Mouse (Mus musculus) spleen, adult 2 months (tissue): ENCODE results near the gene Zmynd8. TPM values are rescaled to one million over a fixed set of nuclear protein-coding genes. Genes with fewer than 3 reads are reported as not detected.
A peak's percentile ranks its signal among the peaks of the same experiment; 100 is the strongest.

Source experiments
- DNase-seq, 2 experiments: peaks; one replicate each; pipeline versions ENCODE4 v3.0.0 to v3.0.0-alpha.2; 2012 to 2021; ENCODE audit warnings: low spot score in 2 of 2, low read depth in 1 of 2
- H3K27ac ChIP-seq: fragments of 200-500 bp; 2 replicates; pipeline ENCODE4 v1.5.1; 2012; ENCODE audit warnings: low read length, inconsistent platforms; ENCODE audit not compliant: insufficient read depth
- H3K27me3 ChIP-seq: fragments of 200-500 bp; 2 replicates; pipeline ENCODE4 v1.6.1; 2012; ENCODE audit warnings: mild to moderate bottlenecking, moderate library complexity, low read length, inconsistent platforms; ENCODE audit not compliant: control insufficient read depth, insufficient read depth
- H3K36me3 ChIP-seq: fragments of 200-500 bp; 2 replicates; pipeline ENCODE4 v1.6.1; 2012; ENCODE audit warnings: mild to moderate bottlenecking, low read length, inconsistent platforms; ENCODE audit not compliant: control insufficient read depth, insufficient read depth
- H3K4me1 ChIP-seq: fragments of 200-500 bp; 2 replicates; pipeline ENCODE4 v1.6.1; 2011; ENCODE audit warnings: inconsistent platforms; ENCODE audit not compliant: control insufficient read depth, insufficient read depth, insufficient read length
- H3K4me3 ChIP-seq: fragments of 200-500 bp; 2 replicates; pipeline ENCODE4 v1.5.1; 2011; ENCODE audit warnings: mild to moderate bottlenecking, inconsistent platforms; ENCODE audit not compliant: insufficient read depth, insufficient read length; ENCODE audit errors: extremely low read depth
- CTCF ChIP-seq: fragments of 200-500 bp; IDR thresholded peaks from 2 replicates; pipeline ENCODE4 v1.5.1; 2011; ENCODE audit warnings: mild to moderate bottlenecking, inconsistent platforms; ENCODE audit not compliant: insufficient read depth, insufficient read length, insufficient replicate concordance; ENCODE audit errors: extremely low read depth
- POLR2A ChIP-seq: fragments of 200-500 bp; IDR thresholded peaks from 2 replicates; pipeline ENCODE4 v1.6.1; 2011; ENCODE audit warnings: low read depth, low read length, inconsistent platforms
- WGBS: fragments of 180-500 bp; shearing (Covaris S2); methylation state at CpG from one replicate; pipeline ENCODE4 v1.1.7; 2018; 5-methylcytosine and 5-hydroxymethylcytosine counted together
- polyA plus RNA-seq: library from polyadenylated mRNA; depleted of rRNA; stranded (reverse); fragments of >200 nt; gene quantifications from 2 replicates; pipeline ENCODE4 v1.2.3, GENCODE M21; 2012

The Zmynd8 gene
- polyA plus RNA-seq, 1 experiment = 25.0 TPM

GRCm38 (mm10) chr2:165785312-165786036 lies 113.3 kb downstream of the Zmynd8 start:
- no peaks in the 10 kb centered on the region for H3K4me1 ChIP-seq
- WGBS = 93% methylated on average over 20 of the region's 20 CpGs
- H3K27ac ChIP-seq = no peak overlapping the region

GRCm38 (mm10) chr2:165782324-165782723 lies 116.5 kb downstream of the Zmynd8 start:
- peak; percentile 36 to 66 for DNase-seq
- 26% methylated on average over 5 of the region's 5 CpGs for WGBS
- TF ChIP-seq POLR2A (no peak), CTCF (peak; percentile 95)
- H3K27ac ChIP-seq = no peak overlapping the region
- no peak overlapping the region for H3K4me3 ChIP-seq
- no peaks in the 10 kb centered on the region for H3K4me1 ChIP-seq
- no peaks in the 10 kb centered on the region for H3K27me3 ChIP-seq
- H3K36me3 ChIP-seq = peaks cover 33% of the 10 kb centered on the region

More at GRCm38 (mm10) chr2:165785312-165786036, 113.3 kb downstream of the Zmynd8 start:
- Histone ChIP-seq H3K4me3 (no peak overlapping the region), H3K36me3 (peaks cover 51% of the 10 kb centered on the region), H3K27me3 (no peaks in the 10 kb centered on the region)
- TF ChIP-seq POLR2A (no peak), CTCF (no peak)
- no peak for DNase-seq

- 25% methylated on average over 6 of the region's 6 CpGs for WGBS
- H3K4me3 ChIP-seq = no peak overlapping the region
- no peaks in the 10 kb centered on the region for H3K27me3 ChIP-seq
Measured at GRCm38 (mm10) chr2:165778927-165779326, 119.9 kb downstream of the Zmynd8 start.

GRCm38 (mm10) chr2:165769375-165769948 lies 129.4 kb downstream of the Zmynd8 start:
- 78% methylated on average over 10 of the region's 10 CpGs for WGBS
- H3K4me1 ChIP-seq = no peaks in the 10 kb centered on the region
- DNase-seq = no peak
- H3K27me3 ChIP-seq = no peaks in the 10 kb centered on the region
- H3K27ac ChIP-seq = no peak overlapping the region
- no peak overlapping the region for H3K4me3 ChIP-seq
- no peak for TF ChIP-seq POLR2A
- no peak for TF ChIP-seq CTCF
- H3K36me3 ChIP-seq = no peaks in the 10 kb centered on the region

More at GRCm38 (mm10) chr2:165778927-165779326, 119.9 kb downstream of the Zmynd8 start:
- TF ChIP-seq CTCF (peak; percentile 77; the same call in 1 of the 2 replicates), POLR2A (no peak)
- Histone ChIP-seq H3K36me3 (peaks cover 8% of the 10 kb centered on the region; the same call in 1 of the 2 replicates), H3K4me1 (no peaks in the 10 kb centered on the region), H3K27ac (no peak overlapping the region)
- peak; percentile 28 to 55 for DNase-seq

- H3K36me3 ChIP-seq = no peaks in the 10 kb centered on the region
- TF ChIP-seq CTCF (no peak), POLR2A (no peak)
- no peaks in the 10 kb centered on the region for H3K27me3 ChIP-seq
- H3K27ac ChIP-seq = no peak overlapping the region
- DNase-seq = no peak
- H3K4me3 ChIP-seq = no peak overlapping the region
- 25% methylated on average over 10 of the region's 11 CpGs for WGBS
- no peaks in the 10 kb centered on the region for H3K4me1 ChIP-seq
Measured at GRCm38 (mm10) chr2:165768805-165769358, 129.9 kb downstream of the Zmynd8 start.

- no peaks in the 10 kb centered on the region for H3K36me3 ChIP-seq
- H3K27me3 ChIP-seq = no peaks in the 10 kb centered on the region
- no peak for DNase-seq
- TF ChIP-seq CTCF = no peak
- TF ChIP-seq POLR2A = no peak
- 89% methylated on average over 13 of the region's 13 CpGs for WGBS
- no peak overlapping the region for H3K27ac ChIP-seq
- H3K4me1 ChIP-seq = no peaks in the 10 kb centered on the region
- no peak overlapping the region for H3K4me3 ChIP-seq
Measured at GRCm38 (mm10) chr2:165759421-165759985, 139.3 kb downstream of the Zmynd8 start.
